Mouse (Mus musculus): ENCODE measurements around the gene Gm28372. TPM values are rescaled to one million over a fixed set of nuclear protein-coding genes. Genes with fewer than 3 reads are reported as not detected.

The Gm28372 gene
- polyA plus RNA-seq, 1 experiment from 2014 or later, result 0.23 TPM

- Histone ChIP-seq H3K27ac (ENCODE audit: low read depth, low read length) (no peak overlapping the region), H3K4me1 (ENCODE audit: control insufficient read depth, insufficient read depth, low read length) (0 out of 2 replicates have a peak, but pooled peaks cover 10% of the 10 kb centered on the region), H3K9me3 (ENCODE audit: control insufficient read depth, low read length) (no peaks in the 10 kb centered on the region), H3K4me2 (ENCODE audit: low read depth, low read length) (no peak overlapping the region), H3K4me3 (ENCODE audit: low read depth, low read length) (no peak overlapping the region), H3K36me3 (ENCODE audit: control insufficient read depth, insufficient read depth, low read length) (no peaks in the 10 kb centered on the region), H3K27me3 (ENCODE audit: control insufficient read depth, insufficient read depth, low read length) (no peaks in the 10 kb centered on the region), H3K9ac (replicated peaks; ENCODE audit: low read depth, low read length) (no peak overlapping the region)
- ATAC-seq (ENCODE audit: low read depth), result no peak
- WGBS, result 71% methylated on average over 6 of the region's 6 CpGs
These were observed 49.8 kb downstream of the Gm28372 start for GRCm38 (mm10) chr2:130454748-130455370.

Other genes with a start within 250 kb of the Gm28372 start
- 299 and 315 TPM in 2 replicates for gene Snrpb, start 225.8 kb upstream of the Gm28372 start, polyA plus RNA-seq (2014; fragmentation: Nextera tagmentation; extraction: Ambion mirVana)
- gene Tmc2, start 210.0 kb upstream of the Gm28372 start, polyA plus RNA-seq (2014; fragmentation: Nextera tagmentation; extraction: Ambion mirVana), result 0.05 TPM in 1 of 2 replicates, not detected in the other
- gene Nop56, start 130.8 kb upstream of the Gm28372 start, polyA plus RNA-seq (2014; fragmentation: Nextera tagmentation; extraction: Ambion mirVana), result 230 and 261 TPM in 2 replicates
- 180 and 183 TPM in 2 replicates for gene Idh3b, start 120.7 kb upstream of the Gm28372 start, polyA plus RNA-seq (2014; fragmentation: Nextera tagmentation; extraction: Ambion mirVana)
- 6.1 and 6.5 TPM in 2 replicates for gene Ebf4, start 110.1 kb upstream of the Gm28372 start, polyA plus RNA-seq (2014; fragmentation: Nextera tagmentation; extraction: Ambion mirVana)
- 11.7 and 24.1 TPM in 2 replicates for gene Cpxm1, start 7.7 kb upstream of the Gm28372 start, polyA plus RNA-seq (2014; fragmentation: Nextera tagmentation; extraction: Ambion mirVana)
- gene 1700020A23Rik, start within 50 bp of the Gm28372 start, polyA plus RNA-seq (2014; fragmentation: Nextera tagmentation; extraction: Ambion mirVana), result 0.91 TPM in 1 of 2 replicates, not detected in the other
- gene Tmem239, start 1.2 kb downstream of the Gm28372 start, polyA plus RNA-seq (2014; fragmentation: Nextera tagmentation; extraction: Ambion mirVana), result not detected in 2 replicates
- gene Vps16, start 19.1 kb downstream of the Gm28372 start, polyA plus RNA-seq (2014; fragmentation: Nextera tagmentation; extraction: Ambion mirVana), result 76.4 and 81.7 TPM in 2 replicates
- gene Pced1a, start 19.5 kb downstream of the Gm28372 start, polyA plus RNA-seq (2014; fragmentation: Nextera tagmentation; extraction: Ambion mirVana), result 10.8 and 11.5 TPM in 2 replicates
- 164 and 165 TPM in 2 replicates for gene Ptpra, start 45.0 kb downstream of the Gm28372 start, polyA plus RNA-seq (2014; fragmentation: Nextera tagmentation; extraction: Ambion mirVana)
- gene Mrps26, start 158.5 kb downstream of the Gm28372 start, polyA plus RNA-seq (2014; fragmentation: Nextera tagmentation; extraction: Ambion mirVana), result 101 and 110 TPM in 2 replicates
- not detected in 2 replicates for gene Oxt, start 170.9 kb downstream of the Gm28372 start, polyA plus RNA-seq (2014; fragmentation: Nextera tagmentation; extraction: Ambion mirVana)
- gene Avp, start 177.3 kb downstream of the Gm28372 start, polyA plus RNA-seq (2014; fragmentation: Nextera tagmentation; extraction: Ambion mirVana), result 0.39 and 0.68 TPM in 2 replicates
- gene Fastkd5, start 224.8 kb downstream of the Gm28372 start, polyA plus RNA-seq (2014; fragmentation: Nextera tagmentation; extraction: Ambion mirVana), result 12.4 and 14.6 TPM in 2 replicates
- 11.3 and 12.5 TPM in 2 replicates for gene Ubox5, start 224.8 kb downstream of the Gm28372 start, polyA plus RNA-seq (2014; fragmentation: Nextera tagmentation; extraction: Ambion mirVana)
- 6.2 and 8.4 TPM in 2 replicates for gene Lzts3, start 237.6 kb downstream of the Gm28372 start, polyA plus RNA-seq (2014; fragmentation: Nextera tagmentation; extraction: Ambion mirVana)